Mouse (Mus musculus) 3134 (cell line): ENCODE results near the gene Tmod3.
A peak's percentile ranks its signal among the peaks of the same experiment; 100 is the strongest.
"Not testable (repeated sequence)": the region's sequence is repeated elsewhere in the genome, so short reads cannot be mapped to it uniquely, and the experiment has no call there.

Experiments
- DNase-seq: peaks from one replicate; pipeline ENCODE4 v3.0.0-alpha.2; 2011; ENCODE audit warnings: low spot score; ENCODE audit not compliant: insufficient read length; ENCODE audit errors: extremely low read depth

Tmod3 gene

GRCm38 (mm10) chr9:75558360-75558759 lies 1.1 kb downstream of the Tmod3 start:
- peak; percentile 30 for DNase-seq

GRCm38 (mm10) chr9:75553719-75554118 lies 5.7 kb downstream of the Tmod3 start:
- no peak for DNase-seq

GRCm38 (mm10) chr9:75551342-75551741 lies 8.1 kb downstream of the Tmod3 start:
- no peak for DNase-seq

- DNase-seq = no peak
These were observed 10.4 kb downstream of the Tmod3 start for GRCm38 (mm10) chr9:75549010-75549409.

GRCm38 (mm10) chr9:75546885-75547553 lies 12.4 kb downstream of the Tmod3 start:
- DNase-seq = no peak

DNA sequence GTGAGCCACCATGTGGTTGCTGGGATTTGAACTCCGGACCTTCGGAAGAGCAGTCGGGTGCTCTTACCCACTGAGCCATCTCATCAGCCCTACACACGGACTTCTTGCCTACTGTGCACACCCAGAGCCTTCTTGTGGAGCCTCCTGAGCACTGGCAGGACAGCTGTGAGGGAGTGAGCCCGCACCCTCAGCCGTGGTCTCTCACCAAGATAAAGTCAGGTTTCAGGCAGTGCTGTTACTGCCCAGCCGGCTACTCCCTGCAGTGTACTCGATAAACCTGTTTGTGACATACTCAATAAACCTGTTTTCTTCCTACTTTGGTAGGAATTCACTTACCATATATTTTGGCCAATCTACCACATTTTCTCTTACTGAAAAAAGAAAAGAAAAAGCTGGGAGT lies 13.9 kb downstream of the Tmod3 start:
- DNase-seq = no peak

DNA sequence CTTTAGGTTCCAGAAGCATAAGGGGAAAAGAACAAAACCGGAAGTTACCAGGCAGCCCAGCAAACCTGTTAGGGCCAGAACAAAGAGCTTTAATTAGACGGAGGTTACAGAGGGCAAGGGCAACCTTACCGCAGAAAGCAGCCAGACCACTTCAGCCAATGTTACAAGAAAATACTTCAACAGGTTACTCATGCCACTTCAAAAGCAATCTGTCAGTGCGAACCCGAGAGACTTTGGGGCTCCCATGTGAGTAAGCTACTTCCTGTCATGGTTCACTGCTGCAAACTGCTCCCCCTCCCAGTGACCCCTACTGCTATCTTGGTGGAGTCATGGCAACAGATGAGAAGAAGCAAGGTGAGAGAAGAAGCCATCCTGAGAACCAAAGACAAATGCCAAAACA lies 18.0 kb downstream of the Tmod3 start:
- DNase-seq = no peak

GRCm38 (mm10) chr9:75536422-75536821 lies 23.0 kb downstream of the Tmod3 start:
- DNase-seq = no peak

DNA sequence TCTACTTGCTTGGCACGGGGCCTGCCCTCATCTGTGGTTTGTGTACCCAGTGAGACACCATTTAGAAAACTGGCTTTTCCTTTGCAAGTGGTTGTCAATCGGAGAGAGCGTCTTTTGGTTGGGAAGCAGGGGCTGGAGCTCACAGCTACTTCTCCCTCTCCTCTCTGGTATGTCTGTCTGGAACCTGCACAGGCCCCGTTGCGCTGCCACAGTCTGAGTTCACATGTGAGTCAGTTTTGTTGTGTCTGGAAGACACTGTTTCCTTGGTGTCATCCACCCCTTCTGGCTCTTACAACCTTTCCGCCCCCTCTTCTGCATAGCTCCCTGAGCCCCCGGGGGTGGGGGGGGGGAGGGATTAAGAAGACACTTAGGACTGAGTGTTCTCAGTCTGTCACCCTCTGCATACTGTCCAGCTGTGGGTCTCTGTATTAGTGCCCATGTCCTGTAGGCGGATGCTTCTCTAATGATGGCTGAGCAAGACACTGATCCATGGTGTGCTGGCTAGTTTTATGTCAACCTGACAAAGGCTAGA lies 25.0 kb downstream of the Tmod3 start:
- peak; percentile 44 for DNase-seq

- not testable (repeated sequence) for DNase-seq
These were observed 26.5 kb downstream of the Tmod3 start for GRCm38 (mm10) chr9:75532989-75533388.

- DNase-seq = no peak
These were observed 27.0 kb downstream of the Tmod3 start for GRCm38 (mm10) chr9:75532461-75532860.

- no peak for DNase-seq
These were observed 30.1 kb downstream of the Tmod3 start for GRCm38 (mm10) chr9:75529358-75529757.

DNA sequence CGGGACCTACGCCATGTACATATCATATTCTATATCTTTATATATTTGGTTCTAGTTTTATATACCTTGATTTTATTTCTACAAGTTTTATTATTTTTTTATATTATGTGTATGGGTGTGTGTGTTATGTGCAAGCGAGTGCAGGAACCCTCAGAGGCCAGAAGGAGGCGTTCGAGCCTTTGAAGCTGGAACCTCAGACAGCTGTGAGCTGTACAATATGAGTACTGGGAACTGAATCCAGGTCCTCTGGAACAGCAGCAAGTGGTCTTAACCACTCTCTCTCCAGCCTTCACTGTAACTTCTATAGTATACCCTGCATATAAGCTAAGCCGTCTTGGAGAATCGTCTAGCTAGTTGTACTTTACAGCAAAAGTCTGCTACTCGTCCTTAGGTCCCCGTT lies 31.4 kb downstream of the Tmod3 start:
- no peak for DNase-seq

DNA sequence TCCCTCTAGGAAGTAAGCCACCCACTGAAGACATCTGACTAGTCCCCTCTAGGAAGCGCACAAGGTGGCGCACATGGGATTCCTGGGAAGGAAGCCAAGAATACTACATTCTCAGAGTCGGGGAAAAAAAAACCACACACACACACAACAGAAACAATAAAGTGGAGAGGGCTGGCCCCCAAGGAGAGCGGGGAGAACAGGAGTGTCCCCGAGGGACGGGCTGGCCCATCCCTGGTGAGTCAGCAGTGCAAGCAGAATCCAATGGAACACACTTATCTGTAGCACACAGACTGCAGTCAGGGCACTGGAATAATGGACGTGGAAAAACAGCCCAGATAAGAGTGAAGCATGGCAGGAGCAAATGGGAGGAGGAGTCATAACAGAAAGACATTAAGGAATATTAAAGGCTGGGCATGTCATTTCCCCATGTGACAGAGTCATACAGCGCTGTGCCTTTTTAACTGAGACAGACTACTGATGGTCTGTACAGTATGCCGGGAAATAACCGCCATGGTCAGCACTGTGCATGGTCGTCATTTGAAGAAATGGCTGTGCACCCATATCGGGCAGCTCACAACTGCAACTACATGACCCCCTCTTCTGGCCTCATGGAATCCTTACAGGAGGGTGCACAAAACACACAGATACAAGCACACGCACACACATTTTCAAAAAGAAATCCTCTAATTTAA lies 31.9 kb downstream of the Tmod3 start:
- DNase-seq = peak; percentile 74

DNA sequence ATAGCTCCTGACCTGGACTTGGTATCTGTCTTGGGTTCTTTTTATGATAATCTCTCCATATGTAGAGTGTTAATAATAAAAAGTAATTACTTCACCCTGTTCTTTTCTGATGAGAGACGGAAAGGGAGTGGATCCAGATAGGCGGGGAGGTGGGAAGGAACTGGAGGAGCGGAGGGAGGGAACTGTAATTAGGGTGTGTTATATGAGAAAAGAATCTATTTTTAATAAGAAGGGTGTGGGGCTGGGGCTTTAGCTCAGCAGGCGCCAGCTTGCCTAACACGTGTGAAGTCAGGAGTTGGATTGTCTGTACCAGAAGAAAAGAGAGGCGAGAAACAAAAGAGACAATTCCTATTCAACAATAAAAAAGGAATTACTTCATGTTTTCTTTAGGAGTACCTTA lies 35.8 kb downstream of the Tmod3 start:
- no peak for DNase-seq

- DNase-seq = no peak
These were observed 37.2 kb downstream of the Tmod3 start for GRCm38 (mm10) chr9:75522217-75522616.

GRCm38 (mm10) chr9:75521788-75522187 lies 37.7 kb downstream of the Tmod3 start:
- no peak for DNase-seq

DNA sequence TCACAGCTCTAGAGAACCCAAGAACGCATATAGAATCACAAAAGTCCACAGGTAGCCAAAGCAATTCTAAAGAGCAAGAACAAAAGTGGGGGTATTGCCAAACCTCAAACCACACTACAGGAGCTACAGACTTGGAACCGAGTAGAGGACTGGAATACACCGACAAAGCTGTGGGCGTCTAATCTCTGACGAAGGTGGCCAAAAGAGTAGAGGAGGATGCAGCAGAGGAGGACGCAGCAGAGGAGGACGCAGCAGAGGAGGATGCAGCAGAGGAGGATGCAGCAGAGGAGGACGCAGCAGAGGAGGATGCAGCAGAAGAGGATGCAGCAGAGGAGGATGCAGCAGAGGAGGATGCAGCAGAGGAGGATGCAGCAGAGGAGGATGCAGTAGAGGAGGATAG lies 38.5 kb downstream of the Tmod3 start:
- DNase-seq = no peak

GRCm38 (mm10) chr9:75517751-75518150 lies 41.7 kb downstream of the Tmod3 start:
- no peak for DNase-seq

GRCm38 (mm10) chr9:75515464-75516113 lies 43.9 kb downstream of the Tmod3 start:
- peak; percentile 26 for DNase-seq

- no peak for DNase-seq
These were observed 48.1 kb downstream of the Tmod3 start for GRCm38 (mm10) chr9:75511236-75511939.
